Mouse (Mus musculus) myocyte (in vitro differentiated cells): ENCODE results near the gene Mical3.
A peak's percentile ranks its signal among the peaks of the same experiment; 100 is the strongest.

Experiments used
- CEBPB ChIP-seq: IDR thresholded peaks from 2 replicates; pipeline ENCODE4 v1.6.1; 2011; ENCODE audit warnings: mild to moderate bottlenecking, moderate library complexity; ENCODE audit not compliant: poor library complexity, insufficient read depth, severe bottlenecking
- MAX ChIP-seq: IDR thresholded peaks from one replicate; pipeline ENCODE4 v1.6.1; 2011; ENCODE audit warnings: low read depth, mild to moderate bottlenecking, control low read depth
- MYOG ChIP-seq, 3 experiments: IDR thresholded peaks; one replicate each; pipeline ENCODE4 v1.6.1; 2011; ENCODE audit warnings: control low read depth in 2 of 3, low read depth in 2 of 3, mild to moderate bottlenecking in 2 of 3; ENCODE audit not compliant: insufficient read length in 2 of 3, control insufficient read depth in 1 of 3, insufficient read depth in 1 of 3
- POLR2A ChIP-seq: IDR thresholded peaks from one replicate; pipeline ENCODE4 v1.6.1; 2011; ENCODE audit warnings: low read depth, mild to moderate bottlenecking, control low read depth, moderate library complexity; ENCODE audit not compliant: insufficient read length
- POLR2AphosphoS2 ChIP-seq: IDR thresholded peaks from one replicate; pipeline ENCODE4 v1.6.1; 2011; ENCODE audit warnings: low read depth, control low read depth; ENCODE audit not compliant: insufficient read length
- USF1 ChIP-seq: IDR thresholded peaks from one replicate; pipeline ENCODE4 v1.6.1; 2011; ENCODE audit warnings: low read depth, mild to moderate bottlenecking, control low read depth, moderate library complexity

- TF ChIP-seq MYOG (IDR thresholded peaks at IDR 0.05; ENCODE audit: control insufficient read depth in 1 of 3, insufficient read depth in 1 of 3, insufficient read length in 2 of 3, low read depth in 2 of 3) = peak in 2 of 3 experiments; percentile 58 to 72
- TF ChIP-seq USF1 = no peak
- no peak for TF ChIP-seq POLR2A
- no peak for TF ChIP-seq CEBPB
- no peak for TF ChIP-seq MAX
- no peak for TF ChIP-seq POLR2AphosphoS2
Observed at GRCm38 (mm10) chr6:120938763-120939450, 191.9 kb downstream of the Mical3 start.
